Mouse (Mus musculus): ENCODE results near the gene Trappc2. TPM values are rescaled to one million over a fixed set of nuclear protein-coding genes. Genes with fewer than 3 reads are reported as not detected.

The Trappc2 gene
- 10 to 100 TPM; 51.5 to 60.8 TPM for total RNA-seq (2021)
- long read RNA-seq, transcript Trappc2-203 (5 exons, 1,613 nt): major isoform, 51 of 54 reads
- long read RNA-seq, partial matches to known transcripts: 1 of 54 reads
- long read RNA-seq, other reads (novel, unspliced or antisense): 1 of 54 reads

GRCm38 (mm10) chrX:166440036-166440615 lies at the start of gene Trappc2:
Gene Trappc2, plus strand, starts transcription at chrX:166440574.
- DNase-seq (ENCODE audit: low spot score in 2 of 2): no peak

DNA sequence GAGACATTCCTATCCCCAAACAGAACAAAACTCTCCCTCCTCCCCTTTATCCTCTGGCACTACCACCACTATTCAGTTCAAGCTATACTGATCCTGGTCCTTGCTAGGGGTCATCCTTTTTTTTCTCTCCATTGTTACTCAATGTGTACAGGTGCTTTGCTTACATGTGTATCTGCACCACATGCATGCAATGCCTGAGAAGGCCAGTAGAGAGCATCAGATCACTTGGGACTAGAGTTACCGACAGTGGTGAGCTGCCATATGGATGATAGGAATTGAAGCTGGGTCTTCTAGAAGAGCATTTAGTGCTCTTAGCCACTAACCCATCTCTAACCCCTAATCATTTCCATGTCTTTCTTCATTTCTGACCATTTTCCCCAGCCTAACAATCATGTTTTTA lies 46.6 kb upstream of the Trappc2 start:
- DNase-seq (ENCODE audit: low spot score in 2 of 2): no peak

DNA sequence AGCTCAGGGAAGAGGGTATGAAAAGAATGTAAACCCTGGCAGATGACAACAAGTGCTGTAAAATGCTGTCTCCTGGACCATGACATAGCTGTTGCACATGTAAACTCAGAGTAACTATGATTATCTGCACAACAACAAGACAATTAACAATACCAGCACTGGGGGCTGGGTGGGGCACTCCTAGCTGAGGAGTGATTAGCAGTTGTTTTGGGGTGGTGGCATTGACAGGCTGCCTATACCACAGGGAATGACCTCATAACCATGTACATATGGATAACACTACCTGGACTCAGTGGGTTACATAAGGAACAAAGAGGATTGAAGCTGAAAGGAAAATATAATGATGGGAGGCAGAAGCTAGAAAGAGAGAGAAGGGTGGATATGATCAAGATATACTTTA lies 32.5 kb upstream of the Trappc2 start:
- DNase-seq (ENCODE audit: low spot score in 2 of 2): no peak

GRCm38 (mm10) chrX:166416196-166416595 lies 24.2 kb upstream of the Trappc2 start:
- DNase-seq (ENCODE audit: low spot score in 2 of 2): peak in 1 of 2 experiments; percentile 37

GRCm38 (mm10) chrX:166434812-166435211 lies 5.6 kb upstream of the Trappc2 start:
- DNase-seq (ENCODE audit: low spot score in 2 of 2): no peak

DNA sequence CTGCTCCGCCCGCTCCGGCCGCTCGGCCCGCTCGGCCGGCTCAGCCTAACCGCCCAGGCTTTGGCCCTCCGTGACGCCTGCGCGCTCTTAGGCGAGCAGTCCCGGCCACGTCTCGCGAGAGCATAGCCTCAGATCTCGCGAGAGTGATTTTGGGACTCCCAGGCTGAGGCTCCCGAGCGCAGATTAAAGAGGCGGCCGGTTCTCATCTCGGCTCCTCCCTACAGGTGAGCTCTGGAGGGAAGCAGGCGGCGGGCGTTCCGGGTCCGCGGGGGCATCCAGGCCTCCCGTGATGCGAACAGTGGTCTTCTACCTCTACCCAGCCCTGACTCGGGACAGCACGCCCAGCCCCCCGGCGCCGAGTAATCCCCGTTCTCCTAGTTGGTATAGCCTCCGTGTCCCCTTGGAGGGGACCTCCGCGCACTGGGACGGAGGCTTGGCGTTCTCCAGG lies 266 bp downstream of the Trappc2 start, which contains the start of gene Ofd1:
TSS of gene Ofd1 (minus strand) at position 89 of the 448 bp plus-strand sequence.
- DNase-seq (ENCODE audit: low spot score in 2 of 2): peak; percentile 77 to 92

DNA sequence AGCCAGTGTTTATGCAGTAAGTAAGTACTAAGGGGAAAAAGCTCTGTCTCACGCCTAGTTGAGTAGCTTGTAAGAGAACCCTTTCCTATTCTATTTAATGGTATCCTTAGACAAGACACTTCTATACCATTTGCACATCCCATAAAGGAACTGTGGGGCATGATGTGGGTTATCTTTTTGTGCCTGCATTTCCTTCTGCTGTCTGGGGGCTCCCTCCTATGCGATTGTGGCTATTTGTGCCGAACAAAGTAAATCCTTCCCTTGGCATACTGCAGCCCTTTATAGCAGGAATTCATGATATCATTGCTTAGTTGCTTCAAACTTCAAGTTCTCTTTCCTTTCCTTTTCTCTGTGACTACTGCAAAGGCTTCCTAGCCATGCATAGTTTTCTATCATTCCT lies 4.2 kb downstream of the Trappc2 start:
- no peak for DNase-seq (ENCODE audit: low spot score in 2 of 2)

DNA sequence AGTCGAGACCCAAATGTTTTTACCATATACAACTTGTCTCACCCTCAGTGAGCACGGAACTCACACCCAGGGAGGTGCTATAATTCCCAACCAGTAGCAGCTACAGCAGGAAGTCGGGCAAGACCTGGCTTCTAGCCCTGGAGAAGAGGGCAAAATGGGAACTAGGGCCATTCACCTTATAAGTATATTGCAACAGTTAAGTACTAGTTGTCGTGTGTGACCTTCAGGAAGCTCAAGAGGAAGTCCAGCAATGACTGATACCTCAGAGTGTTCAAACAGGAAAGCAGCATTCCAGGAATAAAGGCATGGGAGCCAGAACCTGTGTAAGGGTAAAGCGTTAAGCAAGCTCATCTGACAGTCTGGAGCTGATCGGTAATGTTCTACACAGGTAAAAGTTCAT lies 13.2 kb downstream of the Trappc2 start:
- no peak for DNase-seq (ENCODE audit: low spot score in 2 of 2)

- no peak for DNase-seq (ENCODE audit: low spot score in 2 of 2)
These were observed 14.0 kb downstream of the Trappc2 start for GRCm38 (mm10) chrX:166454331-166454730.

DNA sequence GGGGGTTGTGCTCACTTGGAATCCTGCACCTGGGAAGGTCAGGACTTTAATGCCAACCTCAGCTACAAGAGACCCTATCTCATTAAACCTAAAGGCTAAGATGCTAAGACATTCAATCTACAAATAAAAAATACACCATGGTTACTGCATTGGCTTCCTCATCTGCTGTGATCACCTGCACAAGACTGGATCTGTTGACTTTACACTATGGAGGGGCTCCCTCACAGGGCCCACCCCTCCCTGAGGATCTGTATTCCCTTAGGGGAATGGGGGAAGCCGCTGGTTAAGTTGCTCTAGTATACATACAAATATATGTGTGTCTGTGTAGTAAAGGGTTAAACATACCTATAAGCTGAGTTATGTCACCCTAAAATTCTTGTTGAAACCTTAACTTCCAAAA lies 15.2 kb downstream of the Trappc2 start:
- no peak for DNase-seq (ENCODE audit: low spot score in 2 of 2)

DNA sequence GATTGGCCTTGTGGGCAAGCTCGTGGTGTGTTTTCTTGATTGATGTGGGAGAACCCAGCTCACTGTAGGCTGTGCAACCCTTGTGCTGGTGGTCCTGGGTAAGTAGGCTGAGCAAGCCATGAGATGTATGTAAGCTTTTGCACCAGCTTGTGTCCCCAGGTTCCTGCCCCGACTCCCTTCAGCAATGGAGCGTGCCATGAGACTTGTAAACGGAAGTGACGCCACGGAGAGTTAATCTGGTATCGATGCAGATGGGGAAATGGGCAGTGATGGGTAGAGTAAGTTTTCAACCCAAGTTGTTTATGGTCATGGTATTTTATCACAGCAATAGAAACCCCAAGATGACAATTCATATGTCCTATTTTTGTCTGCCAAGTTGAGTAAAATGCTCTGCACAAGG lies 27.9 kb downstream of the Trappc2 start:
- no peak for DNase-seq (ENCODE audit: low spot score in 2 of 2)

DNA sequence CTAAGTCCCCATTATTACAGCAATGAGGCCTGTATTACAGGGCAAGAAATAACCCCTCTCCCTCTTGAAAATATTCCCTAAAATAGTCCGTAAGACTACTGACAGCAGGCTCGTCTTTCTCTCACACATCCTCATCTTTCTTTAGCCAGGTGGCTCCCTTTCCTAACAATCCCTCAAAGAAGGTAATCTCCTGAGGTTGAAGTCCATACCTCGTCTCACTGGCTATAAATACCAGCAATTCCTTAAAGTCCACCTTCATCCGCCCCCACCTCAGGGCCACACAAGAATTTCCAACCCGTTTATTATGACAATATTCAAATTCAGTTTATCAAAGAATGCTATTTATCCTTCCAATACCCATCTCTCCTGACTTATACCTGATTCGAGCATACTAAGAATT lies 32.2 kb downstream of the Trappc2 start:
- no peak for DNase-seq (ENCODE audit: low spot score in 2 of 2)

GRCm38 (mm10) chrX:166477393-166477792 lies 37.0 kb downstream of the Trappc2 start:
- no peak for DNase-seq (ENCODE audit: low spot score in 2 of 2)

- DNase-seq (ENCODE audit: low spot score in 2 of 2): peak in 1 of 2 experiments; percentile 27
These were observed 38.4 kb downstream of the Trappc2 start for GRCm38 (mm10) chrX:166478631-166479364.

DNA sequence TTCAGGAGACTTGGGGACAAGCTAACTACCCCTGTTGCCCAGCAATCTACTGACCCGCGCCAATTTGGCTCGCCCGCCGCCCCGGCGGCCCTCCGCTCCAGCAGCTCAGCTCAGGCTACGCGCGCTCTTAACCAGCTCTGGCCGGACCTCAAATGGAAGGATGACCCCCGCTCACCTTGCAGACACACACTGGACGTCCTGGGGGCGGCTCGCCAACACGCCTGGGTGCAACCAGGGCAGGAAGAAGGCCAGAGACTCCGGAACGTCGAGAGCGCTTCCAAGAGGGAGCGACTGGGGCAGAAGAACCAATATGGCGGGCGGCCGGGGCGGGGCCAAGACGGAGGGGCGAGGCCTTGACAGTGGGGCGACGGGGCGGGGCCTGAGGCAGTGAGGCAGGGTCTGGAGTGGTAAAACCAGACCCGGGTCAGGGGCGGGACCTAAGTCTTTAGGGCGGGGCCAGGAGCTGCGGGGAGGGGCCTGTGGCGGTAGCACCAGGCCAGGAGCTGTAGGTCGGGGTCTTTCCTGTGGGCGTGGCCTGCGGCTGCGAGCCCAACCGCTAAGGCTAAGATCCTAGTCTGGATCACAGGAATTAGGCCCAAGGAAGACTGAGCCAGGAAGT lies 39.1 kb downstream of the Trappc2 start, which contains the start of gene Rab9:
TSS of gene Rab9 (minus strand) at position 503 of the 619 bp plus-strand sequence.
- DNase-seq (ENCODE audit: low spot score in 2 of 2): peak; percentile 78 to 86

DNA sequence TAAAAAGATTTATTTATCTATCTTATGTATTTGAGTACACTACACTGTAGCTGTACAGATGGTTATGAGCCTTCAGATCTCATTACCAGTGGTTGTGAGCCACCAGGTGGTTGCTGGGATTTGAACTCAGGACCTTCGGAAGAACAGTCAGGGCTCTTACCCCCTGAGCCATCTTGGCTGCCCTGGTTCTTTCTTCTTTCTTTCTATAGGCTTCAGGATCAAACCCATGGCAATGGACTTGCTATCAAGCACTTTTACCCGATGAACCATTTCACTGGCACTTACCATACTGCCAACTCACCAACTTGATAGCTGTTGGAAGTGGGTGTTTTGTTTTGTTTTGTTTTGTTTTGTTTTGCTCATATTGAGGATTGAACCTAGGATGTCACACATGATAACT lies 54.7 kb downstream of the Trappc2 start:
- no peak for DNase-seq (ENCODE audit: low spot score in 2 of 2)

- DNase-seq (ENCODE audit: low spot score in 2 of 2): no peak
These were observed 57.4 kb downstream of the Trappc2 start for GRCm38 (mm10) chrX:166497771-166498170.

- DNase-seq (ENCODE audit: low spot score in 2 of 2): no peak
These were observed 59.3 kb downstream of the Trappc2 start for GRCm38 (mm10) chrX:166499496-166500190.
